Mouse (Mus musculus) heart, adult 11 months (tissue): ENCODE results near the gene Ramac.

Source experiments
- DNase-seq: peaks from one replicate; pipeline ENCODE4 v3.0.0; 2022

The Ramac gene

DNA sequence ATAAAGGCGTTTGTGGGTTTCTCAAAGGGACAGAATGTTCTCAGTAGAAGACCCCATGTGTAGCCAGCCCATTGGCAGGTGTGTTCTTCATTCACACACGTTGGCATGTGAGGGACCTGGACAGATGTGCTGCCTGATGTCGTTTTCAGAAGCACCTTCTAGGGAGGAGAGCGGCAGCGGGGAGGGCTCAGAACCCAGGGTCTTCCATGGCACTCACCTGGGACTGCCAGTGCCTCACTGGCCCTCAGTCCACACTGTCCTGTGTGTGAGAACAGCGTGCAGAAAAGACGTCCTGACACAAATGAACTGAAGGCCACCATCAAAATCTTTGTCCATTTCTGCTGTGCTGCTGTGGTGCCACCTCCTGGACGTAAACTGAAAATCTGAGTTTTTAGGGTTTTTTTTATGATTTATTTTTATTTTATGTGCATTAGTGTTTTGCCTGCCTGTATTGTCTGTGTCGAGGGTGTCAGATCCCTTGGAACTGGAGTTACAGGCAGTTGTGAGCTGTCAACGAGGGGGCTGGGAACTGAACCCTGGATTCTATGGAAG is 15.0 kb downstream of the Ramac start:
- DNase-seq, result no peak

DNA sequence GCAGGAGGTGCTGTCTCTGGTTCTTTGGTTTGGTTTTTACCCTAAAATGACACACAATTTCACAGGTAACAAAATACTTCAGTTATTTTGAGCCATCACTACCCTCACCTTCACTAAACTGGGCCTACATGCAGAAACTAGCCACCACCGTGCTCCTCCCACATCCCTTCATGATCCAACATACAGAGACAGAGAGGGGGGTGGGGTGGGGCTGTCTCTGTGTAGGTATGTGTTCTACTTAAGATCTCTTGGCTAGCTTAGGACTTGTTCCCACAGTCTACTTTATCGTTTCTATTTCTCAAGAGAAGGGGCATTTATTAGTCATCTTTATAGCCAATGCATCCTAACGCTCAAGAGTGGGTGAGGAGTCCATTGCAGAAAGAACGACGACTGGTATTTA is 25.8 kb downstream of the Ramac start:
- peak; percentile 90 for DNase-seq

DNA sequence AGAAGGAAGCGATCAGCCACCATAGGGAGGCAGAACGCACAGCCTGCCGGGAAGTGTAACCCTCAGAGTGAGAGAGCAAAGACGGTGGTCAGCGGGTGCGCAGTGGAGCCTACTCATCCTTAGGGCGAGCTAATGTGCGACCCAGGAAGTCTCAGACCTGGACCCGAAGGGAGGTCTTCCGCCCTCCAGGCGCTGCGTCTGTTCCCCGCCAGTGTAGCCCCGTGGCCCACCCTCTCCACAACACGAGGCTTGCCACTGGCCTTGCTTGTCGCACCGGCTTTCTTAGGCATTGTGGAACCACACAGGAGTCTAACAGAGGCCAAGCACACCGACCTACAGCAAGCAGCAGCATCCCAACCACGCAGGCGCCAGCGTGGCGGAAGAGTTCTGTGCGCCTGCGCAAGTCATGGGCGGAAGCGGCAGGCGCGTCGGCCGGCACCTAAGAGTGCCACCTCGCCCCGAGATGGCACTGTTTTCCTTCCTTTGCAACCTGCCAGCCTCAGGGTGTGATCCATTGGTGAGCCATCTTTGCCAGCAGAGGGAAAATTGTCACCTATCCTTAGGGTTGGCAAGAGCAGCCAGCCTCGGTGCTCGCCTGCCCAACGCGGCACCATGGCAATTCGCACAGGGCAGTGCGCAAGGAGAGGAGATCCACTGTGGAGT is 26.5 kb downstream of the Ramac start, which contains the start of gene 3110040N11Rik:
TSS of gene 3110040N11Rik (minus strand) at position 384 of the 663 bp plus-strand sequence.
- peak; percentile 98 for DNase-seq

DNA sequence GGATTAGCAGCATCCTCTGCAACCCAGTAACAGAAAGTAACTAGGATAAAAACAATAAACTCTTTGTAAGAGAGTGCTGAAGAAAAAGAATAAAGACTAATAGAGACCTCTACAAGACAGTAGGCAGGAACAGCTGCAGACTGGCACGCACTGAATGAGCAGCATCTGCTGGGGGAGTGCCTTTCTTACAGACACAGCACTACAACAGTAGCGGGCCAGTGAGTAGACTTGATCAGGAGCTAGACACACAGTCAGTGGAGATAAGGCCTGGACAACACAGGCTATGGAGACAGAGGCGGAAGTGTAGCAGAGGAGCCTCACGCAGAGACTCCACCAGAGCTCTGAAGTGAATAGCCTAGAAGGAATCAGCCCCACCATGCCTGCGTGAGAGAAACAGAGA is 43.3 kb downstream of the Ramac start:
- no peak for DNase-seq
